Mouse (Mus musculus): ENCODE measurements around the gene Zbtb18. TPM values are rescaled to one million over a fixed set of nuclear protein-coding genes. Genes with fewer than 3 reads are reported as not detected.

The Zbtb18 gene
- polyA plus RNA-seq, 1 experiment from 2014 or later: 2.0 TPM

GRCm38 (mm10) chr1:177494913-177495542 is 52.9 kb downstream of the Zbtb18 start:
- Histone ChIP-seq H3K9ac (replicated peaks; ENCODE audit: low read depth) (no peak overlapping the region), H3K27me3 (replicated peaks; ENCODE audit: insufficient read depth, low read length) (no peaks in the 10 kb centered on the region), H3K4me3 (ENCODE audit: low read depth, low read length) (no peak overlapping the region), H3K4me2 (replicated peaks; ENCODE audit: low read depth, low read length) (peak overlapping the region; percentile 33), H3K9me3 (ENCODE audit: low read length) (no peaks in the 10 kb centered on the region), H3K36me3 (ENCODE audit: insufficient read depth, low read length) (no peaks in the 10 kb centered on the region), H3K27ac (ENCODE audit: low read length) (no peak overlapping the region), H3K4me1 (ENCODE audit: insufficient read depth, low read depth, low read length) (no peaks in the 10 kb centered on the region)
- ATAC-seq: no peak
- peak; percentile 11 for DNase-seq (ENCODE audit: low spot score)
- TF ChIP-seq CTCF (IDR thresholded peaks at IDR 0.05): no peak
- TF ChIP-seq EP300 (IDR thresholded peaks at IDR 0.05): no peak
- WGBS: 34% methylated on average over 9 of the region's 9 CpGs

Other genes with a start within 250 kb of the Zbtb18 start
- gene Akt3, start 184.1 kb upstream of the Zbtb18 start, polyA plus RNA-seq (2015; fragmentation: Nextera tagmentation; extraction: Ambion mirVana): 4.0 and 5.0 TPM in 2 replicates